Mouse (Mus musculus): ENCODE measurements around the gene Myl6. TPM values are rescaled to one million over a fixed set of nuclear protein-coding genes. Genes with fewer than 3 reads are reported as not detected.

Gene Myl6
- total and polyA plus RNA-seq, 3 experiments = 242 to 379 (median 302) TPM

- TF ChIP-seq EP300 (IDR thresholded peaks at IDR 0.05; ENCODE audit: insufficient read depth, low read depth, low read length) = no peak
- no peak for TF ChIP-seq POLR2A (IDR thresholded peaks at IDR 0.05; ENCODE audit: insufficient read depth, low read depth, low read length)
- TF ChIP-seq CTCF (IDR thresholded peaks at IDR 0.05) = no peak
- Histone ChIP-seq H3K36me3 (ENCODE audit: control insufficient read depth, insufficient read depth, low read length) (no peaks in the 10 kb centered on the region), H3K79me2 (replicated peaks; ENCODE audit: control insufficient read depth, insufficient read depth, low read length) (no peaks in the 10 kb centered on the region), H3K9ac (ENCODE audit: low read depth, low read length) (no peak overlapping the region), H3K4me1 (ENCODE audit: control insufficient read depth, insufficient read depth, low read length) (no peaks in the 10 kb centered on the region), H3K27me3 (ENCODE audit: control insufficient read depth, insufficient read depth, low read length) (no peaks in the 10 kb centered on the region), H3K4me3 (no peak overlapping the region), H3K27ac (no peak overlapping the region)
- DNase-seq = no peak
- intact Hi-C loops (cut with DNase I) = no loop called here
- WGBS = 59% methylated on average over 6 of the region's 6 CpGs
These were observed 22.7 kb upstream of the Myl6 start for GRCm38 (mm10) chr10:128516677-128517076.

GRCm38 (mm10) chr10:128516029-128516428 is 22.1 kb upstream of the Myl6 start:
- H3K4me1 ChIP-seq (ENCODE audit: control insufficient read depth, insufficient read depth, low read length) = no peaks in the 10 kb centered on the region
- no peak overlapping the region for H3K27ac ChIP-seq
- no peak overlapping the region for H3K9ac ChIP-seq (ENCODE audit: low read depth, low read length)
- no peaks in the 10 kb centered on the region for H3K36me3 ChIP-seq (ENCODE audit: control insufficient read depth, insufficient read depth, low read length)
- no peak overlapping the region for H3K4me3 ChIP-seq
- intact Hi-C loops (cut with DNase I) = no loop called here
- no peaks in the 10 kb centered on the region for H3K27me3 ChIP-seq (ENCODE audit: control insufficient read depth, insufficient read depth, low read length)
- no peak for DNase-seq
- H3K79me2 ChIP-seq (replicated peaks; ENCODE audit: control insufficient read depth, insufficient read depth, low read length) = no peaks in the 10 kb centered on the region
- WGBS = 81% methylated on average over 20 of the region's 20 CpGs
- TF ChIP-seq EP300 (IDR thresholded peaks at IDR 0.05; ENCODE audit: insufficient read depth, low read depth, low read length) (no peak), POLR2A (IDR thresholded peaks at IDR 0.05; ENCODE audit: insufficient read depth, low read depth, low read length) (no peak)

GRCm38 (mm10) chr10:128515044-128515443 is 21.1 kb upstream of the Myl6 start:
- no peak for DNase-seq
- Histone ChIP-seq H3K4me3 (no peak overlapping the region), H3K4me1 (ENCODE audit: control insufficient read depth, insufficient read depth, low read length) (no peaks in the 10 kb centered on the region), H3K36me3 (ENCODE audit: control insufficient read depth, insufficient read depth, low read length) (no peaks in the 10 kb centered on the region), H3K9ac (ENCODE audit: low read depth, low read length) (no peak overlapping the region), H3K27me3 (ENCODE audit: control insufficient read depth, insufficient read depth, low read length) (no peaks in the 10 kb centered on the region), H3K79me2 (replicated peaks; ENCODE audit: control insufficient read depth, insufficient read depth, low read length) (no peaks in the 10 kb centered on the region), H3K27ac (no peak overlapping the region)
- intact Hi-C loops (cut with DNase I) = no loop called here
- WGBS = 82% methylated on average over 4 of the region's 4 CpGs
- TF ChIP-seq POLR2A (IDR thresholded peaks at IDR 0.05; ENCODE audit: insufficient read depth, low read depth, low read length) (no peak), EP300 (IDR thresholded peaks at IDR 0.05; ENCODE audit: insufficient read depth, low read depth, low read length) (no peak), CTCF (IDR thresholded peaks at IDR 0.05) (no peak)

- no peaks in the 10 kb centered on the region for H3K79me2 ChIP-seq (replicated peaks; ENCODE audit: control insufficient read depth, insufficient read depth, low read length)
- no peak overlapping the region for H3K4me3 ChIP-seq
- intact Hi-C loops (cut with DNase I) = no loop called here
- H3K27me3 ChIP-seq (ENCODE audit: control insufficient read depth, insufficient read depth, low read length) = no peaks in the 10 kb centered on the region
- TF ChIP-seq EP300 (IDR thresholded peaks at IDR 0.05; ENCODE audit: insufficient read depth, low read depth, low read length) = no peak
- no peak for TF ChIP-seq CTCF (IDR thresholded peaks at IDR 0.05)
- no peak for TF ChIP-seq POLR2A (IDR thresholded peaks at IDR 0.05; ENCODE audit: insufficient read depth, low read depth, low read length)
- no peaks in the 10 kb centered on the region for H3K36me3 ChIP-seq (ENCODE audit: control insufficient read depth, insufficient read depth, low read length)
- DNase-seq = no peak
- H3K4me1 ChIP-seq (ENCODE audit: control insufficient read depth, insufficient read depth, low read length) = no peaks in the 10 kb centered on the region
- H3K27ac ChIP-seq = no peak overlapping the region
- no peak overlapping the region for H3K9ac ChIP-seq (ENCODE audit: low read depth, low read length)
- WGBS = 90% methylated on average over 12 of the region's 12 CpGs
These were observed 17.8 kb upstream of the Myl6 start for GRCm38 (mm10) chr10:128511761-128512160.

- DNase-seq = no peak
- no peaks in the 10 kb centered on the region for H3K36me3 ChIP-seq (ENCODE audit: control insufficient read depth, insufficient read depth, low read length)
- no peak overlapping the region for H3K4me3 ChIP-seq
- no peaks in the 10 kb centered on the region for H3K4me1 ChIP-seq (ENCODE audit: control insufficient read depth, insufficient read depth, low read length)
- no peaks in the 10 kb centered on the region for H3K27me3 ChIP-seq (ENCODE audit: control insufficient read depth, insufficient read depth, low read length)
- WGBS = 94% methylated on average over 9 of the region's 9 CpGs
- no peak overlapping the region for H3K27ac ChIP-seq
- no peaks in the 10 kb centered on the region for H3K79me2 ChIP-seq (replicated peaks; ENCODE audit: control insufficient read depth, insufficient read depth, low read length)
- TF ChIP-seq POLR2A (IDR thresholded peaks at IDR 0.05; ENCODE audit: insufficient read depth, low read depth, low read length) (no peak), EP300 (IDR thresholded peaks at IDR 0.05; ENCODE audit: insufficient read depth, low read depth, low read length) (no peak), CTCF (IDR thresholded peaks at IDR 0.05) (no peak)
- intact Hi-C loops (cut with DNase I) = no loop called here
- no peak overlapping the region for H3K9ac ChIP-seq (ENCODE audit: low read depth, low read length)
These were observed 17.2 kb upstream of the Myl6 start for GRCm38 (mm10) chr10:128511189-128511588.

- intact Hi-C loops (cut with DNase I) = no loop called here
- Histone ChIP-seq H3K4me1 (ENCODE audit: control insufficient read depth, insufficient read depth, low read length) (no peaks in the 10 kb centered on the region), H3K4me3 (no peak overlapping the region), H3K79me2 (replicated peaks; ENCODE audit: control insufficient read depth, insufficient read depth, low read length) (no peaks in the 10 kb centered on the region), H3K36me3 (ENCODE audit: control insufficient read depth, insufficient read depth, low read length) (no peaks in the 10 kb centered on the region), H3K27me3 (ENCODE audit: control insufficient read depth, insufficient read depth, low read length) (no peaks in the 10 kb centered on the region), H3K27ac (no peak overlapping the region), H3K9ac (ENCODE audit: low read depth, low read length) (no peak overlapping the region)
- DNase-seq = no peak
- TF ChIP-seq CTCF (IDR thresholded peaks at IDR 0.05) = no peak
- no peak for TF ChIP-seq POLR2A (IDR thresholded peaks at IDR 0.05; ENCODE audit: insufficient read depth, low read depth, low read length)
- no peak for TF ChIP-seq EP300 (IDR thresholded peaks at IDR 0.05; ENCODE audit: insufficient read depth, low read depth, low read length)
- WGBS = 84% methylated on average over 11 of the region's 11 CpGs
These were observed 16.4 kb upstream of the Myl6 start for GRCm38 (mm10) chr10:128510301-128510700.

All from heart, adult 2 months (tissue).